Mouse (Mus musculus) myocyte (in vitro differentiated cells): ENCODE results near the gene Uaca.

Experiments
- MYOD1 ChIP-seq, 3 experiments: IDR thresholded peaks; one replicate each; pipeline ENCODE4 v1.6.1; 2011; ENCODE audit warnings: control low read depth in 2 of 3, low read depth in 2 of 3, mild to moderate bottlenecking in 2 of 3, moderate library complexity in 1 of 3; ENCODE audit not compliant: insufficient read length in 2 of 3, control insufficient read depth in 1 of 3
- POLR2A ChIP-seq: IDR thresholded peaks from one replicate; pipeline ENCODE4 v1.6.1; 2011; ENCODE audit warnings: low read depth, mild to moderate bottlenecking, control low read depth, moderate library complexity; ENCODE audit not compliant: insufficient read length
- POLR2AphosphoS2 ChIP-seq: IDR thresholded peaks from one replicate; pipeline ENCODE4 v1.6.1; 2011; ENCODE audit warnings: low read depth, control low read depth; ENCODE audit not compliant: insufficient read length
- USF1 ChIP-seq: IDR thresholded peaks from one replicate; pipeline ENCODE4 v1.6.1; 2011; ENCODE audit warnings: low read depth, mild to moderate bottlenecking, control low read depth, moderate library complexity

GRCm38 (mm10) chr9:60830079-60830478 is 35.7 kb downstream of the Uaca start:
- no peak for TF ChIP-seq USF1
- TF ChIP-seq MYOD1 (IDR thresholded peaks at IDR 0.05; ENCODE audit: control insufficient read depth in 1 of 3, insufficient read length in 2 of 3, low read depth in 2 of 3) = no peak
- TF ChIP-seq POLR2AphosphoS2 = no peak
- no peak for TF ChIP-seq POLR2A
